25 mouse cellular contexts compared by ENCODE assay signal in the genomic region with DNA sequence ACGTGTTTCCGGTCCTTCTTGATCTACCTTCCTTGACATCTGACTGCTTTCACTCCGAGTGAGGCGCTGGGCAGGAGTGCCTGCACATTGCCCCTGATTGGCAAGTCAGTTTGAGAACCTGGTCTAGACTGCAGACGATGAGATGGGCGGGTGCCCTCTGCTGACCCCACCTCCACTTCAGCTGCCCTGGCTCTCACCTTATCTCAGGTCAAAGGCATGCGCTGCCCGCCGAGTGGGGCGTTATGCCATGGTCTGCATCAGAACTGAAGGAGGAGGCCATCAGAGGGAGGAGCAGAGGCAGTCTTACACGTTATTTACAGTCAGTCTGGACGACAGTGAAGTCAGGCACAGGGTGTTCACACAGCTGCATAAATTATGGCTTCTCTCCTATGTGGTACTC.
DNase-seq lines count a peak whose midpoint lies in the region; ATAC-seq and TF ChIP-seq lines count a peak whose summit lies in the region.
"Had no signal": no experiment of that assay in that cellular context is flagged by ENCODE, and none has a peak within 500 bp of the region (broad histone marks: within the 10 kb centered on the region; RNA-seq: fewer than 3 reads in every experiment).

No protein-coding gene starts in this region.

- H3K4me1 ChIP-seq in heart, embryonic 11.5 days (ENCODE audit: control insufficient read depth, insufficient read depth, low read length) = no peaks in the 10 kb centered on the region
- peaks cover 6% of the 10 kb centered on the region for H3K4me1 ChIP-seq in heart, embryonic 16.5 days (ENCODE audit: control insufficient read depth, insufficient read depth, low read length)
- H3K4me1 ChIP-seq in forebrain, embryonic 12.5 days = no peaks in the 10 kb centered on the region
- H3K4me1 ChIP-seq in thymus, adult 2 months (replicated peaks; ENCODE audit: control insufficient read depth, insufficient read depth, low read length) = peaks cover 5% of the 10 kb centered on the region
- H3K4me1 ChIP-seq: kidney, embryonic 15.5 days; limb, embryonic 12.5 days; neural tube, embryonic 12.5 days had no signal

- no peaks in the 10 kb centered on the region for H3K27me3 ChIP-seq in heart, embryonic 11.5 days (ENCODE audit: control insufficient read depth, insufficient read depth, low read length)
- no peaks in the 10 kb centered on the region for H3K27me3 ChIP-seq in heart, embryonic 16.5 days (ENCODE audit: control insufficient read depth, insufficient read depth, low read length)
- no peaks in the 10 kb centered on the region for H3K27me3 ChIP-seq in forebrain, embryonic 12.5 days
- no peaks in the 10 kb centered on the region for H3K27me3 ChIP-seq in thymus, adult 2 months (ENCODE audit: control insufficient read depth, insufficient read depth, low read length)
- H3K27me3 ChIP-seq: kidney, embryonic 15.5 days; limb, embryonic 12.5 days; neural tube, embryonic 12.5 days had no signal

- H3K9me3 ChIP-seq in heart, embryonic 11.5 days (replicated peaks; ENCODE audit: control insufficient read depth, low read length) = no peaks in the 10 kb centered on the region
- H3K9me3 ChIP-seq in heart, embryonic 16.5 days (replicated peaks; ENCODE audit: control insufficient read depth, low read length) = no peaks in the 10 kb centered on the region
- H3K9me3 ChIP-seq in forebrain, embryonic 12.5 days = no peaks in the 10 kb centered on the region
- H3K9me3 ChIP-seq: embryonic facial prominence, embryonic 10.5 days; hindbrain, embryonic 10.5 days; kidney, embryonic 15.5 days; limb, embryonic 12.5 days; neural tube, embryonic 12.5 days had no signal

- no peak overlapping the region for H3K27ac ChIP-seq in heart, embryonic 11.5 days (ENCODE audit: low read depth, low read length)
- no peak overlapping the region for H3K27ac ChIP-seq in heart, embryonic 16.5 days (ENCODE audit: low read length)
- H3K27ac ChIP-seq in forebrain, embryonic 12.5 days = no peak overlapping the region
- no peak overlapping the region for H3K27ac ChIP-seq in thymus, adult 2 months (ENCODE audit: control insufficient read depth, insufficient read depth, low read length)
- H3K27ac ChIP-seq: embryonic facial prominence, embryonic 10.5 days; hindbrain, embryonic 10.5 days; hindbrain, postnatal 0 days; kidney, embryonic 15.5 days; limb, embryonic 12.5 days; neural tube, embryonic 12.5 days had no signal

- H3K36me3 ChIP-seq in heart, embryonic 11.5 days (ENCODE audit: control insufficient read depth, insufficient read depth, low read length) = no peaks in the 10 kb centered on the region; the same call in 1 of the 2 replicates
- peaks cover 7% of the 10 kb centered on the region; the same call in 1 of the 2 replicates for H3K36me3 ChIP-seq in heart, embryonic 16.5 days (ENCODE audit: control insufficient read depth, insufficient read depth)
- no peaks in the 10 kb centered on the region for H3K36me3 ChIP-seq in forebrain, embryonic 12.5 days (replicated peaks)
- no peaks in the 10 kb centered on the region for H3K36me3 ChIP-seq in thymus, adult 2 months (ENCODE audit: control insufficient read depth, insufficient read depth, low read length)
- H3K36me3 ChIP-seq: embryonic facial prominence, embryonic 10.5 days; hindbrain, embryonic 10.5 days; kidney, embryonic 15.5 days; limb, embryonic 12.5 days; neural tube, embryonic 12.5 days had no signal

- ATAC-seq in heart, embryonic 11.5 days (replicated peaks; ENCODE audit: insufficient number of reproducible peaks, low FRiP score, low TSS enrichment) = no peak
- 0 out of 2 replicates have a peak, but pooled peaks have one; percentile 23 for ATAC-seq in heart, embryonic 16.5 days (replicated peaks; ENCODE audit: extremely low read depth, insufficient read depth, low FRiP score)
- no peak for ATAC-seq in forebrain, embryonic 12.5 days (ENCODE audit: low FRiP score)
- ATAC-seq: CD4-positive, CD25-positive, alpha-beta regulatory T cell, adult 4 months; forebrain, embryonic 16.5 days; hindbrain, postnatal 0 days; intestine, embryonic 16.5 days; liver, postnatal 0 days had no signal

- DNase-seq in heart, adult 18-20 months = peak; percentile 24 to 44
- peak; percentile 66 for DNase-seq in heart, postnatal 4 days
- DNase-seq in lung, postnatal 14 days = peak; percentile 23
- no peak for DNase-seq in cerebellum, adult 11-12 months
- no peak for DNase-seq in thymus, adult 2 months
- DNase-seq: adrenal gland, postnatal 25 days; cerebellum, postnatal 10 days; kidney, postnatal 36 days; liver, postnatal 0 days; midbrain, embryonic 14.5 days; right cerebral cortex, postnatal 25 days; thymus, postnatal 4 days had no signal

- TF ChIP-seq POLR2A in thymus, adult 2 months (IDR thresholded peaks at IDR 0.05; ENCODE audit: control insufficient read depth, extremely low read depth, insufficient read depth, low read length, poor library complexity) = no peak

- no peak for TF ChIP-seq CTCF in thymus, adult 2 months (IDR thresholded peaks at IDR 0.05; ENCODE audit: borderline replicate concordance, control insufficient read depth, extremely low read depth, insufficient read depth, low read length, poor library complexity)

- no peak overlapping the region for H3K4me2 ChIP-seq in heart, embryonic 11.5 days
- H3K4me2 ChIP-seq in heart, embryonic 16.5 days (ENCODE audit: low read depth, low read length) = peak overlapping the region; percentile 24; the same call in 1 of the 2 replicates
- no peak overlapping the region for H3K4me2 ChIP-seq in forebrain, embryonic 12.5 days
- H3K4me2 ChIP-seq: kidney, embryonic 15.5 days; limb, embryonic 12.5 days; liver, embryonic 11.5 days; neural tube, embryonic 12.5 days had no signal

- no peak overlapping the region for H3K4me3 ChIP-seq in heart, embryonic 11.5 days (ENCODE audit: low read depth, low read length)
- H3K4me3 ChIP-seq in heart, embryonic 16.5 days (ENCODE audit: low read length) = no peak overlapping the region
- no peak overlapping the region for H3K4me3 ChIP-seq in forebrain, embryonic 12.5 days (replicated peaks)
- no peak overlapping the region for H3K4me3 ChIP-seq in thymus, adult 2 months (ENCODE audit: control insufficient read depth, insufficient read depth, low read length)
- H3K4me3 ChIP-seq: embryonic facial prominence, embryonic 10.5 days; hindbrain, embryonic 10.5 days; kidney, embryonic 15.5 days; limb, embryonic 12.5 days; neural tube, embryonic 12.5 days had no signal

- H3K9ac ChIP-seq in heart, embryonic 11.5 days (ENCODE audit: low read depth, low read length) = no peak overlapping the region
- H3K9ac ChIP-seq in heart, embryonic 16.5 days (ENCODE audit: low read length) = no peak overlapping the region
- H3K9ac ChIP-seq in forebrain, embryonic 12.5 days = no peak overlapping the region
- H3K9ac ChIP-seq: kidney, embryonic 15.5 days; limb, embryonic 12.5 days; liver, postnatal 0 days; neural tube, embryonic 12.5 days had no signal

- WGBS in heart, embryonic 11.5 days (ENCODE audit: insufficient replicate concordance) = 48% methylated on average over 12 of the region's 12 CpGs
- WGBS in heart, embryonic 16.5 days = 41% methylated on average over 12 of the region's 12 CpGs
- 85% methylated on average over 12 of the region's 12 CpGs for WGBS in forebrain, embryonic 12.5 days
- WGBS in thymus, adult 2 months = 92% methylated on average over 12 of the region's 12 CpGs

Comparison
In these comparisons a context has a peak if more than half of its experiments do, and no peak if none do; other contexts are left out.
1. DNase-seq: peak in heart, adult 18-20 months (2 of 2), heart, postnatal 4 days (single experiment) and lung, postnatal 14 days (single experiment); none in cerebellum, adult 11-12 months (single experiment) and thymus, adult 2 months (single experiment).